Mouse (Mus musculus): ENCODE data around the gene Gm10295. TPM values are rescaled to one million over a fixed set of nuclear protein-coding genes. Genes with fewer than 3 reads are reported as not detected.

The Gm10295 gene
- not detected in 2 replicates for polyA plus RNA-seq (2015; fragmentation: Nextera tagmentation; extraction: Ambion mirVana)

DNA sequence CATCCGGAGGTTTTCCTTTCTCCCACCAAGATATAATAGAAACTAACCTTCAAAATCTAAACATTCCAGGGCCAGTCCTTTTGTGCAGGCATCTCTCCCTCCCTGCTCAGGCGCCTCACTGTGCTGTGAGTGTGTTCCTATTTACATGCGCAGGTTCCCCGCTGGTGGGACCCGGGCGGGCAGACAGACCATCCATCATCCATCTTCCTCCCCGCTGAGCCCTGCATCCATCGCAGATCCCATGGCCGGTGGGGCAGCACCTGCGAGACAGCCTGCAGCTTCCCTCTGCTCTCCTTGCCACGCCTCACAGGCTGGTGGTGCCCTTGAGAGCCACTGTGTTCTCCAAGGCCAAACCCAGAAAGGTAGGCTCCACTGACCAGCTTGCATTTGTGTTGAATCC is at the start of gene Gm10295:
Gm10295 (minus strand) TSS at position 122 of the 400 bp plus-strand sequence.
- no peak within 1 kb of the TSS for H3K4me3 ChIP-seq (replicated peaks)
- H3K9me3 ChIP-seq (replicated peaks): no peaks in the 10 kb centered on the region
- H3K27me3 ChIP-seq: no peaks in the 10 kb centered on the region
- H3K9ac ChIP-seq: no peak within 1 kb of the TSS
- H3K27ac ChIP-seq (replicated peaks): no peak within 1 kb of the TSS
- WGBS: 37% methylated on average over 11 of the region's 11 CpGs
- H3K36me3 ChIP-seq: no peaks in the 10 kb centered on the region
- no peak within 1 kb of the TSS for H3K4me2 ChIP-seq (replicated peaks)
- H3K4me1 ChIP-seq: no peaks in the 10 kb centered on the region
- ATAC-seq (ENCODE audit: insufficient number of reproducible peaks, low FRiP score, low TSS enrichment, low read depth): no peak

DNA sequence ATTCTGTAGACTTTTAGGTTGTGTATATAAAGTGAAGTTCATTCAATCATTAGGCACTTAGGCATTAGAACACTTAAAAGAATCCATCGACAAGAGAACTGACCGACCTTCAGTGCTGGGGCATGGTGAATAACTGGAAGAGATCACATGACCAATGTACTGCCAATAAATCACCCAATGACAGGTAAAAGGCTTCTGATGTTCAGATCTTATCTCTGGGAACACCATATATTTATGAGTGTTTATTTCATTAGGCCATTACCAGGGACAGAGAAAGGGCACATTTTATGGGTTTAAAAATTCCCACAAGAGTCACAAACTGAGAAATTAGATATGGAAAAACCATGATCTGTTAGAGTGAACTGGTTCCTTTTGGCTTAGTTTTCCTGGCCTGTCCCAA is 49.7 kb upstream of the Gm10295 start:
- H3K36me3 ChIP-seq: no peaks in the 10 kb centered on the region
- H3K27me3 ChIP-seq: no peaks in the 10 kb centered on the region
- no peak for ATAC-seq (ENCODE audit: insufficient number of reproducible peaks, low FRiP score, low TSS enrichment, low read depth)
- no peaks in the 10 kb centered on the region for H3K9me3 ChIP-seq (replicated peaks)
- no peaks in the 10 kb centered on the region for H3K4me1 ChIP-seq
- H3K4me3 ChIP-seq (replicated peaks): no peak overlapping the region
- no peak overlapping the region for H3K27ac ChIP-seq (replicated peaks)
- 79% methylated on average over 2 of the region's 2 CpGs for WGBS
- H3K4me2 ChIP-seq (replicated peaks): no peak overlapping the region
- H3K9ac ChIP-seq: no peak overlapping the region

DNA sequence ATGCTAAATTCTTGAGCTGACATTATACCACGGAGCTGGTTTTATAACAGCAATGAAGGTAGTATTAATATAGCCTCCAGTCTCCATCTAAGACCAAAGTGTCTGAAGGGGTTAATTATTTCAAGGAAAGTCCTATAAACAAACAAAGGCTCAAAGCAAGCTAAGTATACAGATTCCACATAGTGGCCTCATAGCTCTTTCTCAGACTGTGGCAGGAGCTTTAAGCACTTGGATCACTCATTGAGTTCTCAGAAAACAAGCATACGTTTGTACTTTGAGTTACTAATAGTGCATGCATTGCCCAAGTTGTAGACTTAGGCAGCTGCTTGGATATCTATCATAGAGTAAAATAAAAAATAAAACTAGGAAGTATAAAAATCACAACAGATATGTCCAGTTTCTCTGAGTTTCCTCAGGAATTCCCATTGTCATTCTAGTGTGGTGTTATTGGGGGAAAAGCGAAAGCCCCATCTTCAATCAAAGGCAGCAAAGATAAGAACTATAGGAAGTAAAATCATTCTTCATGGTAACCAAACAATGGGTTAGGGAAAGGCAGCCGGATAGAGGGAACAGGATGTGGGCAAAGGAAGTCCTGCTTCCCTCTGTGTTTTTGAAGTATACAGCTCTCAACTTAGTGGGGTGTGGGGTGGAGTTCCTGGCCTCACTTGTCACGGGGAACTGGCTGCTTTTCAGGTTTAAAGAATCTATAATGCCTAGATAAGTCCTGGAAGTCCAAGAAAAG is 48.8 kb upstream of the Gm10295 start:
- H3K27me3 ChIP-seq: no peaks in the 10 kb centered on the region
- 62% methylated on average over 5 of the region's 5 CpGs for WGBS
- H3K27ac ChIP-seq (replicated peaks): no peak overlapping the region
- H3K4me3 ChIP-seq (replicated peaks): no peak overlapping the region
- no peak overlapping the region for H3K4me2 ChIP-seq (replicated peaks)
- H3K9me3 ChIP-seq (replicated peaks): no peaks in the 10 kb centered on the region
- H3K4me1 ChIP-seq: no peaks in the 10 kb centered on the region
- no peak for ATAC-seq (ENCODE audit: insufficient number of reproducible peaks, low FRiP score, low TSS enrichment, low read depth)
- H3K36me3 ChIP-seq: no peaks in the 10 kb centered on the region
- no peak overlapping the region for H3K9ac ChIP-seq

DNA sequence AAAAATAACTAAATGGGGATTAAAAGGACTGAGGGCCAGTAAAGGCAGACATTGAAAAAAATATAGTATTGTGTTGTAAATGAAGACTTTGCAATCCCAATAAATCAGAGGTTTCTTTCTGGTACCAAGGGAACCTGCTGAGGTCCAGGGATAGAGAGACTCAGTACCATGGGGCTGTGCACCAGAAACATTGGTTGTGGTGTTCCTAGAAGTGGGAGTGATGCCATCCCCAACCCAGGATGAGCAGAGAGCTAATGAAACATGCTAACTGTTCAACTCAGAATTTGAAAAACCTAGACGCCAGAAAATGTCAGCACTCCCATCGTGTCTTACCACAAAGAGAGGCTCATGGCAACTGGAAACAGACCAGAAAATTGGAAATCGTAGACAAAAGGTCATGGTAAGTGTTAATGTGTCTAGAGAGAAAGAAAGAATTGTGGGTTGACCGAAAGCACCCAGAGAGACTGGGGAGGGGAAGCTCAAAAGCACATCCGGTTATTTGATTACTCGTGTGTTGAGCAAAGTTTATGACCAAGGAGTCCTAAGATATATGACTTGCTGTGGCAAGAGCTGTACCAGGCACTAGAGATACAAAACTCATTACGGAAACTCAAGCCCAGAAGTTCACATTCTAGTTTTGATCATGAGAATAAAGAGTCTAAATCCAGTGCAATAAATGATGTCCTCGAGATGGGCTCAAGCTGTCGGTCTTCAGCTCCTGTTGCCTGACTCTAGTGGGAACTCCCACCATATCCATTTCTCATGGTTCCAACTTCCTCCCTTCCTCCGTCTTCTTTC is 47.9 kb upstream of the Gm10295 start:
- Histone ChIP-seq H3K27ac (replicated peaks) (no peak overlapping the region), H3K27me3 (no peaks in the 10 kb centered on the region)

DNA sequence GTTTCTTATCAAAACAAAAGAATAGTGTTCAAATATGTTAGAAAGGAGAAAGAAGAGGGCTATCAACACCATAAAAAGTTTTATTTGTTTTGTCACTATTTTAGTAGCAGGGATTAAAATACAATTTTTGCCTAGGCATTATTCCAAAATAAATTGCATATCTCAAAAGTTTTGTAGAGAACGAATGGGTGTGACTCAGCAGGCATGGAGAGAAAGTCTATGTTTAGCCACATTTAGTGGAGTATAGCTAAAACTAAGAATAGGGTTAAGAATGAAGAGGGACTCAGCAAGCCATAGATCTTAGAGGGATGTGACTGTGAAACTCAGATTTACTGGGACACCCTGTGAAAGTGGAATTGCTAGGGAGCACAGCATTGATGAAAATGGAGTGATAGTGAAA is 47.1 kb upstream of the Gm10295 start:
- no peaks in the 10 kb centered on the region for H3K27me3 ChIP-seq
- no peak for ATAC-seq (ENCODE audit: insufficient number of reproducible peaks, low FRiP score, low TSS enrichment, low read depth)

More for the DNA sequence above, 47.9 kb upstream of the Gm10295 start:
- Histone ChIP-seq H3K36me3 (no peaks in the 10 kb centered on the region), H3K9ac (no peak overlapping the region), H3K4me1 (no peaks in the 10 kb centered on the region), H3K4me3 (replicated peaks) (no peak overlapping the region), H3K9me3 (replicated peaks) (no peaks in the 10 kb centered on the region), H3K4me2 (replicated peaks) (no peak overlapping the region)
- no peak for ATAC-seq (ENCODE audit: insufficient number of reproducible peaks, low FRiP score, low TSS enrichment, low read depth)
- 78% methylated on average over 10 of the region's 10 CpGs for WGBS

DNA sequence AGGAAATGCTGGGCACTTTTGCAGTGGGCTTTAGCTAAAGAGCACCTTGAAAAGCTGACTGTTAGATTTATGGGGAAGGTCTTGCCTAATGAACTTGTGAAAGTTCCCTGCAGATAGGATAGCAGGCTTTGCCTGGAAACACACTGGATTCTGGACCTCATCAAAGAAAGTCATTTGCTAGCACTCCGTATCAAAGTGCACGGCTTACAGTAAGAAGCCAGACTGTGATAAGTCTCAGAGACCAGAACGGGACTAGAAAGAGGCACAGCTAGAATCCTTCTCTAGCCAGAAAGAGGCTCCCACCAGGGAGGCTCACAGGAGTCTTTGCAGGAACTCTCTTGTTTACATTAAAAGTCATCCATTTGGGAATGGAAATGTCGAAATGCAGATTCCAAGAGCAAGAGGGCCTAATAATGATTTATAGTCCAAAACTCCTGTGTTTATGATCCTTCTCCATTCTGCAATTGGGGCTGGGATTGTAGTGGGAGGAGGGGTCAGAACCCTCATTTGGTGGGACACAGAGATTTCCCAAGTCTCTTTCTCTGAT is 41.6 kb upstream of the Gm10295 start:
- H3K9ac ChIP-seq: no peak overlapping the region
- no peaks in the 10 kb centered on the region for H3K4me1 ChIP-seq
- 58% methylated on average over 4 of the region's 4 CpGs for WGBS
- no peaks in the 10 kb centered on the region for H3K36me3 ChIP-seq
- H3K4me2 ChIP-seq (replicated peaks): no peak overlapping the region
- no peak overlapping the region for H3K4me3 ChIP-seq (replicated peaks)
- no peak for ATAC-seq (ENCODE audit: insufficient number of reproducible peaks, low FRiP score, low TSS enrichment, low read depth)
- no peaks in the 10 kb centered on the region for H3K9me3 ChIP-seq (replicated peaks)
- no peak overlapping the region for H3K27ac ChIP-seq (replicated peaks)
- H3K27me3 ChIP-seq: no peaks in the 10 kb centered on the region

More for the DNA sequence above, 47.1 kb upstream of the Gm10295 start:
- H3K4me1 ChIP-seq: no peaks in the 10 kb centered on the region
- no peak overlapping the region for H3K4me3 ChIP-seq (replicated peaks)
- no peaks in the 10 kb centered on the region for H3K9me3 ChIP-seq (replicated peaks)
- H3K36me3 ChIP-seq: no peaks in the 10 kb centered on the region
- no peak overlapping the region for H3K27ac ChIP-seq (replicated peaks)
- no peak overlapping the region for H3K9ac ChIP-seq
- no peak overlapping the region for H3K4me2 ChIP-seq (replicated peaks)
- 61% methylated on average over 1 of the region's 1 CpGs for WGBS

DNA sequence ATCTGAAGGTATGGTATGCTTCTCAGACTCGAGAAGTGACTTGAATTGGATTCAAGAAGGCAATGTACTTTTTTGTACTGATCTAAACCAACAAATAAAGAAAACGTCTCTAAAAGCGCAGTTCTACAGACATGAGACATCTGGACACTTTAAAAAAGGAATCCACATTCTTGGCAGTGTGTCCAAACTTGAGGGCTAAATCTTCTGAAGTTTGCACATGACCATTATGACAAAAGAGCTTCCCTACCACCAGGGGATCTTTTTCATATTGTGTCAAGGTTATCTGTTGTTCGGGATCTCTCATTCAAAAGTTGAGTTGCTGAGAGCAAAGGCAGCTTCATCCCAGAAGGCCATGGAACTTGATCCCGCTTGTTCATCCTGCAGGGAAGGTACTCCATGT is 40.0 kb upstream of the Gm10295 start:
- Histone ChIP-seq H3K9ac (no peak overlapping the region), H3K4me1 (no peaks in the 10 kb centered on the region), H3K27me3 (no peaks in the 10 kb centered on the region), H3K9me3 (replicated peaks) (no peaks in the 10 kb centered on the region), H3K4me3 (replicated peaks) (no peak overlapping the region), H3K4me2 (replicated peaks) (no peak overlapping the region), H3K36me3 (no peaks in the 10 kb centered on the region), H3K27ac (replicated peaks) (no peak overlapping the region)
- ATAC-seq (ENCODE audit: insufficient number of reproducible peaks, low FRiP score, low TSS enrichment, low read depth): no peak
- WGBS: 66% methylated on average over 5 of the region's 5 CpGs

DNA sequence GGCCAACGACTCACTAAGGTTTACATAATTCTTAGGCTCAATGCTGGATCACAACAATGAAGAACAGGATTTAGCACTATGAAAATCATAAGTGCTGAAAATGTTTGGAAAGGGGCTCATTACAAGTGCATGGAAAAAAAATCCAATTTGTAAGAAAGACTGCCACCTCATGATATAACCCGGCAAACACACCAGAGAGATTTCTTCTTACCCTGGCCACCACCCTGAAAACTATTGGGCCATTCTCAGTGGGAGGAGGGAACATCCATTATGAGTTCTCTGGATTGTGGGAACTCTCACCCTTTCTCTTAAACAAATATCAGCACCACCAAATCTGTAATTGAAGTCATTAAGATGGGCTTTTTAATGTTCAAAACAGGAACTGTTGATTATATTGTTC is 39.0 kb upstream of the Gm10295 start:
- 69% methylated on average over 2 of the region's 2 CpGs for WGBS
- no peak overlapping the region for H3K27ac ChIP-seq (replicated peaks)
- no peaks in the 10 kb centered on the region for H3K4me1 ChIP-seq
- H3K9me3 ChIP-seq (replicated peaks): no peaks in the 10 kb centered on the region
- H3K4me3 ChIP-seq (replicated peaks): no peak overlapping the region
- H3K4me2 ChIP-seq (replicated peaks): no peak overlapping the region
- no peak overlapping the region for H3K9ac ChIP-seq
- ATAC-seq (ENCODE audit: insufficient number of reproducible peaks, low FRiP score, low TSS enrichment, low read depth): no peak
- H3K36me3 ChIP-seq: no peaks in the 10 kb centered on the region
- H3K27me3 ChIP-seq: no peaks in the 10 kb centered on the region

DNA sequence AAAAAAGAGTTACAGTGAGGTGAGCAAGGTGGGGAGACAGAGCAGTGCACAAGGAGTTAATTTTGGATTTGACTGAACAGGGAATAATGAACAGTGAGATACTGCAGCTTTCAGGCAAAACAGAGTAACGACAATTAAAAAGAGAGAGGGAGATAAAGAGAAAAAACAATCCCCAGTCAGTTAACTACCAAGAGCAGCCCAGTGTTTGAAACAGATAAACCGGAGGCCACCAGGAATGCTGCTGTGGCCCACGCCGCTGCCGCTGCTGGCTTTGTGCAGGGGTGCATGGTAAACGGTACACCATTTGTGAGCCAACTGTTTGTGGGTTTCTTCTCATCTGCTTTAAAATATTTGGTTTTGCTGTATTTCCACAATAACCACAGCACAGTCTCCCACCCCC is 34.8 kb upstream of the Gm10295 start:
- ATAC-seq (ENCODE audit: insufficient number of reproducible peaks, low FRiP score, low TSS enrichment, low read depth): no peak
- 26% methylated on average over 6 of the region's 6 CpGs for WGBS
- no peak overlapping the region for H3K9ac ChIP-seq
- H3K36me3 ChIP-seq: no peaks in the 10 kb centered on the region
- H3K27ac ChIP-seq (replicated peaks): no peak overlapping the region
- peaks cover 8% of the 10 kb centered on the region; the same call in 1 of the 2 replicates for H3K4me1 ChIP-seq
- H3K4me2 ChIP-seq (replicated peaks): no peak overlapping the region
- H3K9me3 ChIP-seq (replicated peaks): no peaks in the 10 kb centered on the region
- no peaks in the 10 kb centered on the region for H3K27me3 ChIP-seq
- no peak overlapping the region for H3K4me3 ChIP-seq (replicated peaks)

DNA sequence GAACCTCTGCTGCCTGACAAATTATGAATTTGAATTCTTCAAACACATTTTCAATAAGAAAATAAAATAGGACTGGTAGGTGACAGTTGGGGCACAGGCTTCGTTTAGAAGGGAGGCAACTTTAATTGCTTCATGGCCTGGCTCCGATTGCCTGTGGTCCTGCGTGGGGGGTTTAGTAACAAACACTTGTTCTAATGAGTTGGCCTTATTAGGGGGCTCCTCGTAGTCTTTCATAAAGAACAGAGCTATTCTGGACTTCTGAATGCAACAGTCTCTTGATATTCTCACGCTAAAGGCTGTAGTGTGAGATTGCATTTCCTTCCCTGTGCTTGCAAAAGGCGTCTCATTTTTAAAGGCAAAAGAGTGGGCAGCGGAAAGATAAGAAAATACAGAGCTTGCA is 33.6 kb upstream of the Gm10295 start:
- Histone ChIP-seq H3K9me3 (replicated peaks) (no peaks in the 10 kb centered on the region), H3K4me3 (replicated peaks) (no peak overlapping the region), H3K27me3 (no peaks in the 10 kb centered on the region), H3K9ac (no peak overlapping the region), H3K27ac (replicated peaks) (no peak overlapping the region), H3K36me3 (no peaks in the 10 kb centered on the region), H3K4me2 (replicated peaks) (no peak overlapping the region), H3K4me1 (peaks cover 12% of the 10 kb centered on the region; the same call in 1 of the 2 replicates)
- no peak for ATAC-seq (ENCODE audit: insufficient number of reproducible peaks, low FRiP score, low TSS enrichment, low read depth)
- 58% methylated on average over 7 of the region's 7 CpGs for WGBS

DNA sequence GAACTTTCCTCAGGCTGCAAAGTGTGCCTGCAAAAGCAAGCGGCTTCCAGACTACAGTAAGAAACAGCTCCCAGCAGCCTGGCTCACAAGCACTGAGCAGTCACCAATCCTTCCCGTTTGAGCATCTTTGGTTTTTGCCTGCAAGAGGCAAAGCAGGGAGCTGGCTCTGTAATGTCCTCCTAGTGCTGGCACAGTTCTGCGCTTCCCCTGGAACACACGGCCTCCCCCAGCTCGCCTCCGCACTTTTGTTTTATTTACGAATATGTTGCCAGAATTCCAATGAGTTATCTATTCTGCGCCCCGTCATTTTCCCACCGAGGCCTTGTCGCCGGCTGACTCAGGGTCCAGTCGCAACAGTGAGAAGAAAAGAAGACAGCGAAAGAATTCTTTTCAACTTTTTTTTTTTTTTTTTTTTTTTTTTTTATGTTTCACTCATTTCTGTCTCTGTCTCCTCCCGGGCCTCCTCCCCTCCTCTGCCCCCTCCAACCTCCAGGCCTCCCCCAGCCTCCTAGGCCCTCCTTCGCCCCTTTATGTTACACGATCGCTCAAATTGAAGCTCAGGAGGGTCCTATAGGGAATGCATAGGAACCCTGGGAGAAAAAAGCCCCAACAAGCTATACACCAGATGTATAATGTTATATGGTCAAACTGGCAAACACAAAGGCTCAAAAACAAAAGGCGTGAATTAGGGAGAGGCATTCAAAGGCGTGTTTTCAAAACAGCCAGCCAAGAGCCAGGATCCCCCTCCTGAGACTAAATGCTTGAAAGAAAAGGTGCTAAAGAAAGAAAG is 32.3 kb upstream of the Gm10295 start:
- Histone ChIP-seq H3K4me2 (replicated peaks) (peak overlapping the region; percentile 32), H3K4me1 (peaks cover 12% of the 10 kb centered on the region; the same call in 1 of the 2 replicates)
- WGBS: 31% methylated on average over 20 of the region's 20 CpGs

More for the DNA sequence above, 32.3 kb upstream of the Gm10295 start:
- H3K9me3 ChIP-seq (replicated peaks): no peaks in the 10 kb centered on the region
- H3K27me3 ChIP-seq: no peaks in the 10 kb centered on the region
- H3K36me3 ChIP-seq: no peaks in the 10 kb centered on the region
- H3K9ac ChIP-seq: no peak overlapping the region
- no peak for ATAC-seq (ENCODE audit: insufficient number of reproducible peaks, low FRiP score, low TSS enrichment, low read depth)
- no peak overlapping the region for H3K4me3 ChIP-seq (replicated peaks)
- H3K27ac ChIP-seq (replicated peaks): no peak overlapping the region; the same call in 1 of the 2 replicates
